Mouse (Mus musculus) liver, embryonic 16.5 days (tissue): Measurements from ENCODE around the gene Rnf225. TPM values are rescaled to one million over a fixed set of nuclear protein-coding genes. Genes with fewer than 3 reads are reported as not detected.

Experiments
- ATAC-seq: fragments of 200-750 bp; cut with Nextera tagmentation; 2 replicates; pipeline ENCODE4 v1.8.0; 2017; ENCODE audit warnings: low read depth, mild to moderate bottlenecking, moderate number of reproducible peaks, moderate library complexity
- H3K27ac ChIP-seq: fragments of 300-500 bp; sonication (generic); 2 replicates; pipeline ENCODE4 v1.5.1; 2014; ENCODE audit warnings: mild to moderate bottlenecking, low read length
- H3K27me3 ChIP-seq: fragments of 300-500 bp; sonication (generic); 2 replicates; pipeline ENCODE4 v1.6.1; 2014; ENCODE audit warnings: low read depth, low read length, mixed read lengths; ENCODE audit not compliant: control insufficient read depth, insufficient read depth
- H3K36me3 ChIP-seq: fragments of 300-500 bp; sonication (generic); 2 replicates; pipeline ENCODE4 v1.6.1; 2014; ENCODE audit warnings: mild to moderate bottlenecking; ENCODE audit not compliant: control insufficient read depth, insufficient read depth
- H3K4me1 ChIP-seq: fragments of 300-500 bp; sonication (generic); 2 replicates; pipeline ENCODE4 v1.6.1; 2014; ENCODE audit warnings: low read depth, low read length, mixed read lengths; ENCODE audit not compliant: control insufficient read depth
- H3K4me2 ChIP-seq: fragments of 300-500 bp; sonication (generic); 2 replicates; pipeline ENCODE4 v1.6.1; 2014; ENCODE audit warnings: low read depth, low read length, mixed read lengths
- H3K4me3 ChIP-seq: fragments of 300-500 bp; sonication (generic); 2 replicates; pipeline ENCODE4 v1.5.1; 2014; ENCODE audit warnings: low read depth, mild to moderate bottlenecking, low read length
- H3K9ac ChIP-seq: fragments of 300-500 bp; sonication (generic); 2 replicates; pipeline ENCODE4 v1.6.1; 2014; ENCODE audit warnings: low read depth, low read length
- H3K9me3 ChIP-seq: fragments of 300-500 bp; sonication (generic); replicated peaks from 2 replicates; pipeline ENCODE4 v1.6.1; 2016; ENCODE audit warnings: low read length; ENCODE audit not compliant: control insufficient read depth
- WGBS: fragments of 180-500 bp; shearing (Covaris S2); extraction: QIAGEN DNeasy Blood & Tissue Kit; methylation state at CpG from one replicate; pipeline ENCODE4 v1.1.7; 2014; ENCODE audit not compliant: insufficient replicate concordance; 5-methylcytosine and 5-hydroxymethylcytosine counted together
- polyA plus RNA-seq: library from polyadenylated mRNA; unstranded; fragments of >200 nt; fragmentation: Nextera tagmentation; extraction: Ambion mirVana; gene quantifications from 2 replicates; pipeline ENCODE4 v1.2.1, GENCODE M21; 2015

Rnf225 gene
- polyA plus RNA-seq, 1 experiment from 2014 or later, result 0.09 TPM

DNA sequence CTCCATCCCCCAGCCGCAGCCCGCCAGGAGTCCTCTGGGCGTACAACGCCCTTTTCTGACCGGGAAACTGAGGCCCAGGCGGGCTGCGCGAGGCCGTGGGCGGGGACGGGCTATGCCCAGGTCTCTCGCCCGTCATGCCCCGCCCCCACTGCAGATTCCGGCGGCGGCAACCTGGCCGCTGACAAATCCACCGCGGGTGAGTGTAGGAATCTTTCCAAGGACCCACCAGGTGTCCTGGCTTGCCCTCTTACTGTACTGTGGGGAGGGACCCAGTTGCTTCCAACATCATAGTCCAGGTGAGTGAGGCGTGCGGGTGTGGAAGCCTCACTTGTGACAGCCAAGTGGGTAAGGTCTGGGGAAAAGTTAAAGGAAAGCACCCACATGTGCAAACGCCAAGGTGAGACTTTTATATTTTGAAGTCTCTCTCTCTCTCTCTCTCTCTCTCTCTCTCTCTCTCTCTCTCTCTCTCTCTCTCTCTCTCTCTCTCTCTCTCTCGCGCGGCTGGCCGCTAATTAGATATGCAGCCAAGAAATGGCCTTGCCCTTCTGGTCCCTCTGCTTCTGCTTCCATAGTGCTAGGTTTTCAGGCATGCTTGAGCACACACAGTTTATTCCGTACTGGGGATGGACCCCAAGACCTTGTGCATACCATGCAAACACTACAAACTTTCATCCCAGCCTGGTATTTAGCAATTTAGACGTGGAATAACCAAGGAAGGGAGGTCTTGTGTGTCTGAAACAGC, 39.1 kb downstream of the Rnf225 start:
- Histone ChIP-seq H3K4me2 (peak overlapping the region; percentile 97), H3K36me3 (peaks cover 11% of the 10 kb centered on the region), H3K27me3 (no peaks in the 10 kb centered on the region), H3K4me1 (peaks cover 23% of the 10 kb centered on the region), H3K9me3 (no peaks in the 10 kb centered on the region), H3K9ac (peak overlapping the region; percentile 79), H3K4me3 (peak overlapping the region; percentile 80), H3K27ac (peak overlapping the region; percentile 85)
- under 1% methylated on average over 29 of the region's 29 CpGs for WGBS
- ATAC-seq, result peak; percentile 83

- 84% methylated on average over 25 of the region's 25 CpGs for WGBS
- H3K27me3 ChIP-seq, result no peaks in the 10 kb centered on the region
Observed at GRCm38 (mm10) chr7:12970906-12971305, 43.7 kb downstream of the Rnf225 start.

DNA sequence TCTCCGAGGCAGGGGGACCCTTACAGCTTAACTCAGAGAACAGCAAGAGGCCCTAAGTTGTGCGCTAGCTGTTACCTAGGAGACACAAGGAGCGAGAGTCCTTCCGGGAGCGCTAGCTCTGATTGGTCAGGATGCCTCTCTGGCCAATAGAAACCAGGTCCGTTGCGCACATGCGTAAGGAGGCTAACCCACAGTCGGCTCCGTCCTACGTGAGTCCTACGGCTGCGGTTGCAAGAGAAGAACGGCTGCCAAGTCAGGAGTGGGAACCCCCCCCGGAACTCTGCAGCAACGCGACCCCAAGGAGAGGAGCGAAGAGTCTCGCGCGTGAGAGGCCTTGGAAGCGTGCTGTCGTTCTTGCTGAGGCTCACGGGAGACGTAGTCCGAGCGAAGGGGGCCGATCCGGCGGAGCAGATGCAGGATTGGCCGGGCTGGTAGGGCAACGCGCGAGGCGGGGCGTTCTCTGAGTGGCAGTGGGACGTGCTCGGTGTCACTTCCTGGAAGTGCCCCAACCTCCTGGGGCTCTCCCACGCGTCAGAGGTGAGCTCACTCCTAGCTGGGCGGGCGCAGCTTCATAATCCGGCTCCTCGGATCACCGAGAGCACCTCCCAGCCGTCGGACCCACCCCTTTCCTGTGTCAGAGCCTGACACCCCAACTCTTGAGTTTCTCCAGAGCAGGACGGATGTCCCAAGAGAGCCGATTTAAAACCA, 50.6 kb downstream of the Rnf225 start, which contains the start of gene Zfp446:
Gene Zfp446, plus strand, starts transcription at position 167 of the 708 bp plus-strand sequence.
- Histone ChIP-seq H3K4me1 (peaks cover 20% of the 10 kb centered on the region), H3K4me3 (peak within 1 kb of the TSS; percentile 72), H3K4me2 (peak within 1 kb of the TSS; percentile 89), H3K9ac (peak within 1 kb of the TSS; percentile 72), H3K27ac (peak within 1 kb of the TSS; percentile 93), H3K9me3 (no peaks in the 10 kb centered on the region), H3K27me3 (no peaks in the 10 kb centered on the region), H3K36me3 (no peaks in the 10 kb centered on the region)
- peak; percentile 99 for ATAC-seq
- WGBS, result under 1% methylated on average over 48 of the region's 49 CpGs

More at GRCm38 (mm10) chr7:12970906-12971305, 43.7 kb downstream of the Rnf225 start:
- no peak overlapping the region for H3K27ac ChIP-seq
- no peak overlapping the region for H3K4me2 ChIP-seq
- H3K4me3 ChIP-seq, result no peak overlapping the region
- ATAC-seq, result no peak
- H3K36me3 ChIP-seq, result peaks cover 14% of the 10 kb centered on the region
- peaks cover 12% of the 10 kb centered on the region for H3K4me1 ChIP-seq
- no peak overlapping the region for H3K9ac ChIP-seq
- no peaks in the 10 kb centered on the region for H3K9me3 ChIP-seq

DNA sequence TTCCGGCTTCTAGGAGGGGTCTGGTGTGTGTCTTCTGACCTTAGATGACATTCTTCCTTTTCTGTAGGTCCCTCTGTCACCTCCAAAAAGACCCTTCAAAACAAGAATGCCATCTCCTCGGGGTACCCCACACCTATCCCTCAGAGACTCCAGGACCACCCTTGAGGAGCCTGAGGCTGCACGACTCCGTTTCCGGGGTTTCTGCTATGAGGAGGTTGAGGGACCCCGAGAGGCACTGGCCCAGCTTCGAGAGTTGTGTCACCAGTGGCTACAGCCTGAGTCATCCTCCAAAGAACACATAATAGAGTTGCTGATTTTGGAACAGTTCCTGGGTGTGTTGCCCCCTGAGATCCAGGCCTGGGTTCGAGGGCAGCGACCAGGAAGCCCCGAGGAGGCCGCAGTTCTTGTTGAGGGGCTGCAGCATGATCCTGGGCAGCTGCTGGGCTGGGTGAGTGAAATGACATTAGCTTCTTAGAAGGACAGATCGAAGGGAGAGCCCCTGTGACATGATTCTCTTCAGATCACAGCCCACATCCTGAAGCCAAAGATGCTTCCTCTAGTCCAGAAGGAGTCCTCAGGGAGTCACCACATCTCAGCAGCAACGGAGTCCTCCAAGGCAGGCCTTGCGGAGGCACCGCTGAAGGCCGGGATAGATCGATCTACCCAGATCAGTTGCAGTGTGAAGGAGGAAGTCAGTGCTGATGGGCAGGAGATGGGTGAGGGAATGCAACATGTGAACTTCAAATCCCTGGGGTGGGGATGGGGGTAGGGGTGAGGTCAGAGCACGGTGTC, 51.9 kb downstream of the Rnf225 start:
- peaks cover 20% of the 10 kb centered on the region for H3K4me1 ChIP-seq
- H3K27ac ChIP-seq, result peak overlapping the region; percentile 93
- H3K27me3 ChIP-seq, result no peaks in the 10 kb centered on the region
- peak overlapping the region; percentile 72 for H3K9ac ChIP-seq
- peak overlapping the region; percentile 89 for H3K4me2 ChIP-seq
- no peak for ATAC-seq
- H3K9me3 ChIP-seq, result no peaks in the 10 kb centered on the region
- no peaks in the 10 kb centered on the region for H3K36me3 ChIP-seq
- peak overlapping the region; percentile 72 for H3K4me3 ChIP-seq
- 75% methylated on average over 18 of the region's 18 CpGs for WGBS

DNA sequence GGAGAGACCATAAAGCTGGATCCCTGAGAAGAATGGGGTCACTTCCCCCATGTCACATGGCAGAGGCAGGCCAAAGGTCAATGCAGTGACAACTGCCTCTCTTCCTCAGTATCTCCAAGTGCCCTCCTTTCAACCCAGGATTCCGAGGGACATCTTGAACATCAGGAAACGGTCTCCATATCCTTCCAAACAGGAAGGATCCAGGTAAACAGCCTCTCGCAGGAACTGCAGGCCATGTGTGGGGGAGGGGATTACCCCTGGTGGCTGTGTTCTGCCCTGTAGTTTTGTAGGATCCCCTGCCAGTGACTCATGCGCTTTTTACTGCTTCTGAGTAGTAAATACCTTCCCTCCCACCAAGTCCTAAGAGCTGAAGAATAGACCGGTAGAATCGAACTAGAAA, 52.6 kb downstream of the Rnf225 start:
- Histone ChIP-seq H3K9ac (no peak overlapping the region), H3K4me3 (no peak overlapping the region), H3K4me1 (peaks cover 20% of the 10 kb centered on the region), H3K27me3 (no peaks in the 10 kb centered on the region), H3K36me3 (no peaks in the 10 kb centered on the region), H3K9me3 (no peaks in the 10 kb centered on the region), H3K4me2 (no peak overlapping the region), H3K27ac (no peak overlapping the region)
- 62% methylated on average over 6 of the region's 6 CpGs for WGBS
- no peak for ATAC-seq

GRCm38 (mm10) chr7:12980291-12980690, 53.1 kb downstream of the Rnf225 start:
- Histone ChIP-seq H3K36me3 (no peaks in the 10 kb centered on the region), H3K9me3 (no peaks in the 10 kb centered on the region), H3K4me1 (peaks cover 20% of the 10 kb centered on the region), H3K27ac (no peak overlapping the region), H3K4me3 (no peak overlapping the region), H3K9ac (no peak overlapping the region), H3K27me3 (no peaks in the 10 kb centered on the region), H3K4me2 (no peak overlapping the region)
- 72% methylated on average over 7 of the region's 7 CpGs for WGBS
- ATAC-seq, result no peak

Other genes starting within 250 kb of the Rnf225 start
- gene Vmn2r55, start 242.4 kb upstream of the Rnf225 start, polyA plus RNA-seq, result not detected in 2 replicates
- not detected in 2 replicates for gene Vmn2r56, start 192.4 kb upstream of the Rnf225 start, polyA plus RNA-seq
- 0.40 and 0.58 TPM in 2 replicates for gene Zscan18, start 123.8 kb upstream of the Rnf225 start, polyA plus RNA-seq
- gene Zfp329, start 108.6 kb upstream of the Rnf225 start, polyA plus RNA-seq, result 1.7 and 2.3 TPM in 2 replicates
- gene Zfp110, start 92.7 kb upstream of the Rnf225 start, polyA plus RNA-seq, result 12.0 and 12.7 TPM in 2 replicates
- gene Zfp128, start 46.2 kb upstream of the Rnf225 start, polyA plus RNA-seq, result 0.54 and 0.55 TPM in 2 replicates
- 3.3 and 3.9 TPM in 2 replicates for gene Zscan22, start 29.6 kb upstream of the Rnf225 start, polyA plus RNA-seq
- 473 and 517 TPM in 2 replicates for gene Rps5, start 5.1 kb upstream of the Rnf225 start, polyA plus RNA-seq
- 2.4 and 2.6 TPM in 2 replicates for gene Zfp324, start 38.4 kb downstream of the Rnf225 start, polyA plus RNA-seq
- gene Zfp446, start 50.4 kb downstream of the Rnf225 start, polyA plus RNA-seq, result 2.9 TPM in 2 replicates
- 23.6 and 26.5 TPM in 2 replicates for gene Slc27a5, start 70.8 kb downstream of the Rnf225 start, polyA plus RNA-seq
- gene Trim28, start 71.7 kb downstream of the Rnf225 start, polyA plus RNA-seq, result 50.0 and 57.9 TPM in 2 replicates
- gene Zbtb45, start 82.6 kb downstream of the Rnf225 start, polyA plus RNA-seq, result 10.0 and 11.4 TPM in 2 replicates
- 119 and 122 TPM in 2 replicates for gene Chmp2a, start 107.4 kb downstream of the Rnf225 start, polyA plus RNA-seq
- 10.6 and 14.3 TPM in 2 replicates for gene Ube2m, start 110.9 kb downstream of the Rnf225 start, polyA plus RNA-seq
- 0.44 and 0.50 TPM in 2 replicates for gene Mzf1, start 127.3 kb downstream of the Rnf225 start, polyA plus RNA-seq
- not detected in 2 replicates for gene Vmn1r85, start 167.8 kb downstream of the Rnf225 start, polyA plus RNA-seq
- gene Vmn1r86, start 192.5 kb downstream of the Rnf225 start, polyA plus RNA-seq, result not detected in 2 replicates
- gene Vmn1r87, start 212.7 kb downstream of the Rnf225 start, polyA plus RNA-seq, result not detected in 2 replicates
- gene Vmn1r88, start 232.2 kb downstream of the Rnf225 start, polyA plus RNA-seq, result not detected in 2 replicates